Comparison of ENCODE assay signal across 26 mouse cellular contexts in the genomic region with DNA sequence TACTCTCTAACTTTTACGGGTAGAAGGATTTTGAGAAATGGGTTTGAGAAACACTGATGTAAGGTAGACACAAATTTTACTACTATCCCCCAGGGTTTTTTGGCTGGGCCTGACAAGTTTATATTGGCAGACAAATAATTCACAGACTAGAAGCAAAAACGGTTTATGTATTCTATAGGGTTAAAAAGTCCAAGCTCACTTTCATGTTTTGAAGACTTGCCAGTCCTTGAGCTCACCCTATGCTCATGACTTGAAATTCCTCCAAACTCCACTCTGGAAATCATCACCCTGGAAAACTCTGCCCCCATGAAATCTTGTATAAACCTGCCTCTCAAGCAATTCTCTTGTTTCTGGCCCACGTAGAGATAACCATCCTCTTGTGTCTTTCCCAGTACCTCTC.
DNase-seq lines count a peak whose midpoint lies in the region; ATAC-seq and TF ChIP-seq lines count a peak whose summit lies in the region.
"Had no signal": no experiment of that assay in that cellular context is flagged by ENCODE, and none has a peak within 500 bp of the region (broad histone marks: within the 10 kb centered on the region; RNA-seq: fewer than 3 reads in every experiment).

No protein-coding gene starts in this region.

- no peak overlapping the region for H3K9ac ChIP-seq in hindbrain, embryonic 14.5 days
- H3K9ac ChIP-seq in stomach, embryonic 15.5 days = no peak overlapping the region
- H3K9ac ChIP-seq in stomach, postnatal 0 days (ENCODE audit: low read length) = no peak overlapping the region
- no peak overlapping the region for H3K9ac ChIP-seq in limb, embryonic 15.5 days
- no peak overlapping the region for H3K9ac ChIP-seq in forebrain, embryonic 13.5 days
- H3K9ac ChIP-seq: embryonic facial prominence, embryonic 15.5 days; forebrain, embryonic 15.5 days; hindbrain, embryonic 13.5 days had no signal

- H3K9me3 ChIP-seq in heart, embryonic 10.5 days = no peaks in the 10 kb centered on the region
- H3K9me3 ChIP-seq in hindbrain, embryonic 14.5 days (ENCODE audit: control insufficient read depth, low read length) = no peaks in the 10 kb centered on the region
- 0 out of 2 replicates have a peak, but pooled peaks cover 2% of the 10 kb centered on the region for H3K9me3 ChIP-seq in hindbrain, embryonic 10.5 days
- H3K9me3 ChIP-seq in stomach, embryonic 15.5 days = no peaks in the 10 kb centered on the region
- H3K9me3 ChIP-seq in stomach, postnatal 0 days (ENCODE audit: control insufficient read depth, low read length) = no peaks in the 10 kb centered on the region
- no peaks in the 10 kb centered on the region for H3K9me3 ChIP-seq in limb, embryonic 15.5 days
- no peaks in the 10 kb centered on the region for H3K9me3 ChIP-seq in forebrain, embryonic 13.5 days (replicated peaks)
- H3K9me3 ChIP-seq: embryonic facial prominence, embryonic 15.5 days; forebrain, embryonic 15.5 days; hindbrain, embryonic 13.5 days had no signal

- TF ChIP-seq CTCF in stomach, postnatal 0 days (IDR thresholded peaks at IDR 0.05; ENCODE audit: low read depth) = no peak

- no peak for ATAC-seq in hindbrain, embryonic 14.5 days (ENCODE audit: low FRiP score)
- ATAC-seq in stomach, embryonic 15.5 days (ENCODE audit: insufficient read depth, low FRiP score, low read depth) = no peak
- ATAC-seq in stomach, postnatal 0 days (ENCODE audit: low FRiP score, low TSS enrichment) = no peak
- ATAC-seq in limb, embryonic 15.5 days (ENCODE audit: insufficient number of reproducible peaks, low FRiP score, low TSS enrichment, low read depth) = no peak
- no peak for ATAC-seq in forebrain, embryonic 13.5 days
- ATAC-seq: CD4-positive, CD25-positive, alpha-beta regulatory T cell, adult 4 months; forebrain, embryonic 15.5 days; hindbrain, postnatal 0 days; inflammation-experienced regulatory T-cells, adult 6 months had no signal

- DNase-seq in heart, adult 11 months = peak; percentile 34
- DNase-seq in heart, embryonic 10.5 days (ENCODE audit: low spot score) = no peak
- DNase-seq in hindbrain, embryonic 14.5 days (ENCODE audit: low spot score) = peak; percentile 9
- no peak for DNase-seq in hindbrain, embryonic 10.5 days (ENCODE audit: low spot score)
- no peak for DNase-seq in stomach, postnatal 0 days (ENCODE audit: low spot score)
- DNase-seq: adrenal gland, adult 2 months; adrenal gland, postnatal 14 days; cerebellum, adult 11-12 months; cerebellum, adult 8-10 months; cerebellum, postnatal 10 days; cerebellum, postnatal 36 days; embryo, embryonic 11 days; gastrocnemius, adult 2 months; gastrocnemius, postnatal 14 days; heart, adult 18-20 months; heart, postnatal 14 days; kidney, adult 11 months had no signal

- no peaks in the 10 kb centered on the region for H3K27me3 ChIP-seq in heart, embryonic 10.5 days (ENCODE audit: insufficient read depth, poor library complexity, severe bottlenecking)
- H3K27me3 ChIP-seq in hindbrain, embryonic 14.5 days (ENCODE audit: control insufficient read depth, insufficient read depth, low read length) = no peaks in the 10 kb centered on the region
- no peaks in the 10 kb centered on the region for H3K27me3 ChIP-seq in hindbrain, embryonic 10.5 days (ENCODE audit: insufficient read depth, poor library complexity, severe bottlenecking)
- H3K27me3 ChIP-seq in stomach, embryonic 15.5 days (replicated peaks) = no peaks in the 10 kb centered on the region
- H3K27me3 ChIP-seq in stomach, postnatal 0 days (ENCODE audit: control insufficient read depth, insufficient read depth, low read length) = no peaks in the 10 kb centered on the region
- H3K27me3 ChIP-seq in limb, embryonic 15.5 days = no peaks in the 10 kb centered on the region
- no peaks in the 10 kb centered on the region for H3K27me3 ChIP-seq in forebrain, embryonic 13.5 days
- H3K27me3 ChIP-seq: embryonic facial prominence, embryonic 15.5 days; forebrain, embryonic 15.5 days; hindbrain, embryonic 13.5 days had no signal

- 76% methylated on average over 3 of the region's 3 CpGs for WGBS in heart, embryonic 10.5 days
- 82% methylated on average over 3 of the region's 3 CpGs for whole genome bisulfite sequencing in hindbrain, embryonic 14.5 days
- 85% methylated on average over 3 of the region's 3 CpGs for WGBS in hindbrain, embryonic 10.5 days
- 34% methylated on average over 3 of the region's 3 CpGs for WGBS in stomach, embryonic 15.5 days
- 28% methylated on average over 3 of the region's 3 CpGs for whole genome bisulfite sequencing in stomach, postnatal 0 days
- WGBS in limb, embryonic 15.5 days = 24% methylated on average over 3 of the region's 3 CpGs
- 84% methylated on average over 3 of the region's 3 CpGs for WGBS in forebrain, embryonic 13.5 days

- H3K27ac ChIP-seq in heart, embryonic 10.5 days = no peak overlapping the region
- no peak overlapping the region for H3K27ac ChIP-seq in hindbrain, embryonic 14.5 days
- H3K27ac ChIP-seq in hindbrain, embryonic 10.5 days = no peak overlapping the region
- 0 out of 2 replicates have a peak overlapping the region, but pooled peaks have one; percentile 16 for H3K27ac ChIP-seq in stomach, embryonic 15.5 days
- no peak overlapping the region for H3K27ac ChIP-seq in stomach, postnatal 0 days (replicated peaks)
- peak overlapping the region; percentile 47; the same call in 1 of the 2 replicates for H3K27ac ChIP-seq in limb, embryonic 15.5 days
- H3K27ac ChIP-seq in forebrain, embryonic 13.5 days = no peak overlapping the region
- H3K27ac ChIP-seq: forebrain, embryonic 15.5 days; gastrocnemius, adult 2 months; hindbrain, embryonic 13.5 days; hindbrain, postnatal 0 days had no signal

- no peaks in the 10 kb centered on the region for H3K36me3 ChIP-seq in heart, embryonic 10.5 days
- no peaks in the 10 kb centered on the region for H3K36me3 ChIP-seq in hindbrain, embryonic 14.5 days (replicated peaks; ENCODE audit: control insufficient read depth, insufficient read depth)
- H3K36me3 ChIP-seq in hindbrain, embryonic 10.5 days = no peaks in the 10 kb centered on the region
- no peaks in the 10 kb centered on the region for H3K36me3 ChIP-seq in stomach, embryonic 15.5 days
- no peaks in the 10 kb centered on the region for H3K36me3 ChIP-seq in stomach, postnatal 0 days (ENCODE audit: control insufficient read depth, insufficient read depth, low read length)
- H3K36me3 ChIP-seq in limb, embryonic 15.5 days = no peaks in the 10 kb centered on the region
- no peaks in the 10 kb centered on the region for H3K36me3 ChIP-seq in forebrain, embryonic 13.5 days (ENCODE audit: poor library complexity, severe bottlenecking)
- H3K36me3 ChIP-seq: embryonic facial prominence, embryonic 15.5 days; forebrain, embryonic 15.5 days; hindbrain, embryonic 13.5 days had no signal

- 0 out of 2 replicates have a peak, but pooled peaks cover 2% of the 10 kb centered on the region for H3K4me1 ChIP-seq in heart, embryonic 10.5 days
- no peaks in the 10 kb centered on the region for H3K4me1 ChIP-seq in hindbrain, embryonic 14.5 days (replicated peaks; ENCODE audit: control insufficient read depth, insufficient read depth, low read length)
- H3K4me1 ChIP-seq in hindbrain, embryonic 10.5 days (replicated peaks) = no peaks in the 10 kb centered on the region
- peaks cover 4% of the 10 kb centered on the region; the same call in 1 of the 2 replicates for H3K4me1 ChIP-seq in stomach, embryonic 15.5 days
- no peaks in the 10 kb centered on the region for H3K4me1 ChIP-seq in stomach, postnatal 0 days (replicated peaks; ENCODE audit: control insufficient read depth, insufficient read depth)
- peaks cover 6% of the 10 kb centered on the region; the same call in 1 of the 2 replicates for H3K4me1 ChIP-seq in limb, embryonic 15.5 days
- H3K4me1 ChIP-seq in forebrain, embryonic 13.5 days = no peaks in the 10 kb centered on the region
- H3K4me1 ChIP-seq: embryonic facial prominence, embryonic 15.5 days; forebrain, embryonic 15.5 days; hindbrain, embryonic 13.5 days had no signal

- H3K4me3 ChIP-seq in heart, embryonic 10.5 days = no peak overlapping the region
- H3K4me3 ChIP-seq in hindbrain, embryonic 14.5 days (replicated peaks; ENCODE audit: low read length) = no peak overlapping the region
- H3K4me3 ChIP-seq in hindbrain, embryonic 10.5 days = no peak overlapping the region
- no peak overlapping the region for H3K4me3 ChIP-seq in stomach, embryonic 15.5 days (replicated peaks)
- H3K4me3 ChIP-seq in stomach, postnatal 0 days (ENCODE audit: low read depth, low read length) = no peak overlapping the region
- H3K4me3 ChIP-seq in limb, embryonic 15.5 days = no peak overlapping the region
- no peak overlapping the region for H3K4me3 ChIP-seq in forebrain, embryonic 13.5 days
- H3K4me3 ChIP-seq: embryonic facial prominence, embryonic 15.5 days; forebrain, embryonic 15.5 days; gastrocnemius, adult 2 months; hindbrain, embryonic 13.5 days had no signal

- TF ChIP-seq EP300 in stomach, postnatal 0 days (optimal IDR thresholded peaks at IDR 0.05) = no peak

- no peak overlapping the region for H3K4me2 ChIP-seq in hindbrain, embryonic 14.5 days (replicated peaks)
- H3K4me2 ChIP-seq in stomach, embryonic 15.5 days = no peak overlapping the region
- H3K4me2 ChIP-seq in stomach, postnatal 0 days (replicated peaks; ENCODE audit: low read depth) = no peak overlapping the region
- H3K4me2 ChIP-seq in limb, embryonic 15.5 days = no peak overlapping the region
- no peak overlapping the region for H3K4me2 ChIP-seq in forebrain, embryonic 13.5 days
- H3K4me2 ChIP-seq: embryonic facial prominence, embryonic 15.5 days; forebrain, embryonic 15.5 days; hindbrain, embryonic 13.5 days had no signal

Comparison
In these comparisons a context has a peak if more than half of its experiments do, and no peak if none do; other contexts are left out.
1. DNase-seq: peak in heart, adult 11 months (single experiment) and hindbrain, embryonic 14.5 days (single experiment); none in heart, embryonic 10.5 days (single experiment), hindbrain, embryonic 10.5 days (single experiment) and stomach, postnatal 0 days (single experiment).
2. H3K27ac ChIP-seq: peak in stomach, embryonic 15.5 days (single experiment) and limb, embryonic 15.5 days (single experiment); none in heart, embryonic 10.5 days (single experiment), hindbrain, embryonic 14.5 days (single experiment), hindbrain, embryonic 10.5 days (single experiment), stomach, postnatal 0 days (single experiment) and forebrain, embryonic 13.5 days (single experiment).